Comparison of ENCODE assay signal across 24 mouse cellular contexts in genomic region chr7:137082171-137082570, GRCm38 (mm10).
"Had no signal": no experiment of that assay in that cellular context is flagged by ENCODE, and none has a peak within 500 bp of the region (broad histone marks: within the 10 kb centered on the region; RNA-seq: fewer than 3 reads in every experiment).

No protein-coding gene starts in this region.

- ATAC-seq: hindbrain, embryonic 16.5 days; intestine, embryonic 16.5 days; liver, embryonic 12.5 days had no signal

- DNase-seq: gastrocnemius, postnatal 14 days; gastrocnemius, postnatal 36 days; heart, adult 11 months; heart, adult 2 months; heart, postnatal 36 days; kidney, adult 11 months; kidney, adult 2 months; kidney, adult 9 months; kidney, postnatal 14 days; kidney, postnatal 36 days; layer of hippocampus, adult 9-11 months; layer of hippocampus, postnatal 36 days had no signal

- H3K27ac ChIP-seq: heart, adult 2 months; heart, embryonic 13.5 days; heart, embryonic 15.5 days; hindbrain, embryonic 12.5 days; hindbrain, embryonic 14.5 days; kidney, embryonic 15.5 days; kidney, postnatal 0 days; limb, embryonic 12.5 days; liver, embryonic 12.5 days; liver, embryonic 14.5 days had no signal

- H3K9me3 ChIP-seq: heart, embryonic 13.5 days; heart, embryonic 15.5 days; hindbrain, embryonic 12.5 days; kidney, embryonic 15.5 days; limb, embryonic 12.5 days; liver, embryonic 12.5 days had no signal

- H3K27me3 ChIP-seq: liver, embryonic 12.5 days had no signal

- H3K4me1 ChIP-seq: liver, embryonic 12.5 days had no signal

- H3K36me3 ChIP-seq: heart, embryonic 13.5 days; heart, embryonic 15.5 days; hindbrain, embryonic 12.5 days; kidney, embryonic 15.5 days; limb, embryonic 12.5 days; liver, embryonic 12.5 days had no signal

- H3K4me3 ChIP-seq: heart, adult 2 months; heart, embryonic 13.5 days; heart, embryonic 15.5 days; hindbrain, embryonic 12.5 days; kidney, embryonic 15.5 days; limb, embryonic 12.5 days; liver, embryonic 12.5 days had no signal

- H3K4me2 ChIP-seq: heart, embryonic 11.5 days; heart, embryonic 13.5 days; heart, embryonic 15.5 days; hindbrain, embryonic 12.5 days; hindbrain, embryonic 14.5 days; kidney, embryonic 15.5 days; limb, embryonic 12.5 days; liver, embryonic 12.5 days had no signal

- H3K9ac ChIP-seq: heart, embryonic 13.5 days; heart, embryonic 15.5 days; hindbrain, embryonic 12.5 days; hindbrain, embryonic 14.5 days; kidney, embryonic 15.5 days; limb, embryonic 12.5 days; liver, embryonic 12.5 days; liver, embryonic 14.5 days had no signal
